Mouse (Mus musculus) ES-E14 (cell line): ENCODE data around the gene Nptx2. TPM values are rescaled to one million over a fixed set of nuclear protein-coding genes. Genes with fewer than 3 reads are reported as not detected.

Source experiments
- DNase-seq: peaks from one replicate; pipeline ENCODE4 v3.0.0-alpha.2; 2013; ENCODE audit warnings: low read depth, low spot score
- H3K27ac ChIP-seq: 2 replicates; pipeline ENCODE4 v1.5.1; 2012; ENCODE audit warnings: low read depth, mild to moderate bottlenecking, low read length, moderate library complexity, mixed read lengths; ENCODE audit not compliant: poor library complexity, insufficient read depth, severe bottlenecking
- H3K36me3 ChIP-seq: 2 replicates; pipeline ENCODE4 v1.6.1; 2012; ENCODE audit warnings: mild to moderate bottlenecking, low read length, moderate library complexity, mixed read lengths; ENCODE audit not compliant: control insufficient read depth, poor library complexity, insufficient read depth, severe bottlenecking
- H3K4me1 ChIP-seq, 2 experiments: fragments of 150-350 bp in 1 of 2; sonication (generic) in 1 of 2; 2 replicates each; pipeline ENCODE4 v1.6.1; 2012; ENCODE audit warnings: low read length in 2 of 2, mild to moderate bottlenecking in 1 of 2, mixed read lengths in 1 of 2; ENCODE audit not compliant: control insufficient read depth in 2 of 2, insufficient read depth in 2 of 2, poor library complexity in 1 of 2
- H3K4me3 ChIP-seq, 2 experiments: fragments of 150-350 bp in 1 of 2; sonication (generic) in 1 of 2; 2 replicates each; pipeline ENCODE4 v1.5.1; 2012; ENCODE audit warnings: low read length in 2 of 2, low read depth in 1 of 2, mild to moderate bottlenecking in 1 of 2, mixed read lengths in 1 of 2; ENCODE audit not compliant: insufficient read depth in 1 of 2, poor library complexity in 1 of 2, severe bottlenecking in 1 of 2
- H3K9ac ChIP-seq: 2 replicates; pipeline ENCODE4 v1.6.1; 2012; ENCODE audit warnings: low read depth, mild to moderate bottlenecking, low read length, mixed read lengths; ENCODE audit not compliant: poor library complexity, insufficient read depth, severe bottlenecking
- H3K9me3 ChIP-seq: fragments of 150-350 bp; sonication (generic); 2 replicates; pipeline ENCODE4 v1.6.1; 2012; ENCODE audit warnings: low read depth, mild to moderate bottlenecking, low read length; ENCODE audit not compliant: control insufficient read depth, insufficient read depth
- CHD2 ChIP-seq: IDR thresholded peaks from 2 replicates; pipeline ENCODE4 v1.6.1; 2014; ENCODE audit warnings: mild to moderate bottlenecking, low read depth, low read length, inconsistent platforms
- HCFC1 ChIP-seq: IDR thresholded peaks from 2 replicates; pipeline ENCODE4 v1.6.1; 2012; ENCODE audit warnings: low read length, inconsistent platforms, borderline replicate concordance; ENCODE audit not compliant: insufficient read depth
- MAFK ChIP-seq: IDR thresholded peaks from 2 replicates; pipeline ENCODE4 v1.6.1; 2014; ENCODE audit warnings: mild to moderate bottlenecking, low read depth, low read length, inconsistent platforms; ENCODE audit not compliant: insufficient read depth
- ZC3H11A ChIP-seq: IDR thresholded peaks from 2 replicates; pipeline ENCODE4 v1.6.1; 2012; ENCODE audit warnings: low read depth, mild to moderate bottlenecking, inconsistent platforms, low read length, borderline replicate concordance
- ZNF384 ChIP-seq: IDR thresholded peaks from 2 replicates; pipeline ENCODE4 v1.6.1; 2012; ENCODE audit warnings: low read depth, low read length, inconsistent platforms
- in situ Hi-C, 2 experiments: fragments of 600-800 bp; cut with MboI; formaldehyde crosslinking; loops; one replicate each; pipeline ENCODE4 v1.15.1; 2025; ENCODE audit warnings: low sequenced_read_pairs in 2 of 2, inconsistent platforms in 1 of 2; ENCODE audit not compliant: unreplicated experiment in 2 of 2
- total RNA-seq: library from RNA; depleted of rRNA; stranded (reverse); fragments of 300-350 nt; gene quantifications from 2 replicates; pipeline ENCODE4 v1.2.3, GENCODE M21; 2012

The Nptx2 gene
- total RNA-seq, 1 experiment, result 58.9 TPM

GRCm38 (mm10) chr5:144550622-144551137 is 5.0 kb downstream of the Nptx2 start:
- DNase-seq, result no peak

GRCm38 (mm10) chr5:144556710-144557109 is 11.0 kb downstream of the Nptx2 start:
- Histone ChIP-seq H3K9ac (no peak overlapping the region), H3K4me3 (no peak overlapping the region), H3K27ac (no peak overlapping the region), H3K9me3 (no peaks in the 10 kb centered on the region), H3K36me3 (peaks cover 14% of the 10 kb centered on the region; the same call in 1 of the 2 replicates), H3K4me1 (peaks cover 0 to 5% of the 10 kb centered on the region in 2 experiments; a peak in 1 of 4 replicates)
- TF ChIP-seq ZC3H11A (no peak), MAFK (no peak), HCFC1 (no peak), ZNF384 (no peak), CHD2 (no peak)
- no peak for DNase-seq
- in situ Hi-C loops, result no loop called here

More at GRCm38 (mm10) chr5:144550622-144551137, 5.0 kb downstream of the Nptx2 start:
- no peak overlapping the region for H3K4me3 ChIP-seq
- no peak overlapping the region for H3K27ac ChIP-seq
- peaks cover 0 to 2% of the 10 kb centered on the region in 2 experiments; a peak in 1 of 4 replicates for H3K4me1 ChIP-seq
- H3K36me3 ChIP-seq, result peaks cover 15% of the 10 kb centered on the region; the same call in 1 of the 2 replicates
- H3K9me3 ChIP-seq, result no peaks in the 10 kb centered on the region
- in situ Hi-C loops, result no loop called here
- no peak overlapping the region for H3K9ac ChIP-seq
- no peak for TF ChIP-seq CHD2
- no peak for TF ChIP-seq ZNF384
- no peak for TF ChIP-seq ZC3H11A
- no peak for TF ChIP-seq HCFC1
- TF ChIP-seq MAFK, result no peak

- no peak for DNase-seq
- Histone ChIP-seq H3K36me3 (peaks cover 14% of the 10 kb centered on the region; the same call in 1 of the 2 replicates), H3K4me3 (no peak overlapping the region), H3K9ac (no peak overlapping the region), H3K9me3 (no peaks in the 10 kb centered on the region), H3K4me1 (peaks cover 0 to 5% of the 10 kb centered on the region in 2 experiments; a peak in 1 of 4 replicates), H3K27ac (no peak overlapping the region)
- TF ChIP-seq ZNF384 (no peak), MAFK (no peak), HCFC1 (no peak), ZC3H11A (no peak), CHD2 (no peak)
- in situ Hi-C loops, result no loop called here
These were observed 11.7 kb downstream of the Nptx2 start for GRCm38 (mm10) chr5:144557363-144557762.

- in situ Hi-C loops, result no loop called here
- H3K4me1 ChIP-seq, result peaks cover 0 to 5% of the 10 kb centered on the region in 2 experiments; a peak in 1 of 4 replicates
- H3K9me3 ChIP-seq, result no peaks in the 10 kb centered on the region
- TF ChIP-seq MAFK, result no peak
- no peak for TF ChIP-seq CHD2
- no peak for TF ChIP-seq ZC3H11A
- TF ChIP-seq HCFC1, result no peak
- TF ChIP-seq ZNF384, result no peak
- no peak for DNase-seq
- no peak overlapping the region for H3K9ac ChIP-seq
- H3K36me3 ChIP-seq, result peaks cover 10% of the 10 kb centered on the region; the same call in 1 of the 2 replicates
- no peak overlapping the region for H3K4me3 ChIP-seq
- no peak overlapping the region for H3K27ac ChIP-seq
These were observed 12.8 kb downstream of the Nptx2 start for GRCm38 (mm10) chr5:144558481-144558880.
